Mouse (Mus musculus) hindbrain, postnatal 0 days (tissue): Measurements from ENCODE around the gene Lias. TPM values are rescaled to one million over a fixed set of nuclear protein-coding genes. Genes with fewer than 3 reads are reported as not detected.
A peak's percentile ranks its signal among the peaks of the same experiment; 100 is the strongest.

ENCODE experiments used
- ATAC-seq: fragments of 200-750 bp; cut with Nextera tagmentation; 2 replicates; pipeline ENCODE4 v1.8.0; 2017; ENCODE audit warnings: mild to moderate bottlenecking, moderate TSS enrichment, moderate library complexity
- DNase-seq: peaks from one replicate; pipeline ENCODE4 v3.0.0-alpha.2; 2015; ENCODE audit warnings: low spot score
- H3K27ac ChIP-seq: fragments of 300-500 bp; sonication (generic); 2 replicates; pipeline ENCODE4 v1.5.1; 2014; ENCODE audit warnings: mild to moderate bottlenecking
- H3K27me3 ChIP-seq: fragments of 300-500 bp; sonication (generic); 2 replicates; pipeline ENCODE4 v1.6.1; 2014; ENCODE audit warnings: low read length, mixed read lengths; ENCODE audit not compliant: insufficient read depth
- H3K36me3 ChIP-seq: fragments of 300-500 bp; sonication (generic); 2 replicates; pipeline ENCODE4 v1.6.1; 2014; ENCODE audit warnings: low read length, mixed read lengths; ENCODE audit not compliant: insufficient read depth
- H3K4me1 ChIP-seq: fragments of 300-500 bp; sonication (generic); 2 replicates; pipeline ENCODE4 v1.6.1; 2014; ENCODE audit warnings: antibody characterized with exemption, low read length, mixed read lengths; ENCODE audit not compliant: insufficient read depth
- H3K4me2 ChIP-seq: fragments of 300-500 bp; sonication (generic); 2 replicates; pipeline ENCODE4 v1.6.1; 2014; ENCODE audit warnings: low read depth, mild to moderate bottlenecking, low read length, moderate library complexity, mixed read lengths
- H3K4me3 ChIP-seq: fragments of 300-500 bp; sonication (generic); 2 replicates; pipeline ENCODE4 v1.5.1; 2014; ENCODE audit warnings: low read length
- H3K9ac ChIP-seq: fragments of 300-500 bp; sonication (generic); replicated peaks from 2 replicates; pipeline ENCODE4 v1.6.1; 2014; ENCODE audit warnings: mild to moderate bottlenecking, low read length, moderate library complexity, mixed read lengths
- H3K9me3 ChIP-seq: fragments of 300-500 bp; sonication (generic); 2 replicates; pipeline ENCODE4 v1.6.1; 2016; ENCODE audit warnings: low read length, mixed read lengths
- CTCF ChIP-seq: IDR thresholded peaks from 2 replicates; pipeline ENCODE4 v1.5.1; 2016; ENCODE audit warnings: antibody characterized with exemption, control low read depth, low read depth
- WGBS: fragments of 180-500 bp; shearing (Covaris S2); extraction: QIAGEN DNeasy Blood & Tissue Kit; methylation state at CpG from one replicate; pipeline ENCODE4 v1.1.7; 2014; 5-methylcytosine and 5-hydroxymethylcytosine counted together
- polyA plus RNA-seq: library from polyadenylated mRNA; unstranded; fragments of >200 nt; fragmentation: Nextera tagmentation; extraction: Ambion mirVana; gene quantifications from 2 replicates; pipeline ENCODE4 v1.2.1, GENCODE M21; 2015
- total RNA-seq: library from RNA; depleted of rRNA; stranded (reverse); fragments of >200 nt; gene quantifications from 2 replicates; pipeline ENCODE4 v1.2.3, GENCODE M21; 2014

Gene Lias
- total and polyA plus RNA-seq, 2 experiments from 2014 or later, result 19.4 to 66.8 TPM

DNA sequence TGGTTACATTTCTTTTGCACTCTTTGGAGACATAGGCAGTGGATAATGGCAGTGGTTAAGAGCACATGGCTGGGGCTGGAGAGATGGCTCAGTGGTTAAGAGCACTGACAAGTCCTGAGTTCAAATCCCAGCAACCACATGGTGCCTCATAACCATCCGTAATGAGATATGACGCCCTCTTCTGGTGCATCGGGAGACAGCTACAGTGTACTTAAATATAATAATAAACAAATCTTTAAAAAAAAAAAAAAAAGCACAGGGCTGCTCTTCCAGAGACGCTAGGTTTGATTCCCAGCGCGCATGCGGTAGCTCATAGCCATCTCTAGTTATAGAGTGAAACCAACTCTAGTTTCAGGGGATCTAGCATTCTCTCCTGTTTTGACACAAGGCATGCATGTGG, 3.1 kb downstream of the Lias start:
- Histone ChIP-seq H3K27ac (no peak overlapping the region), H3K27me3 (no peaks in the 10 kb centered on the region), H3K9me3 (no peaks in the 10 kb centered on the region), H3K36me3 (peaks cover 8% of the 10 kb centered on the region; the same call in 1 of the 2 replicates), H3K4me2 (no peak overlapping the region), H3K4me1 (peaks cover 4% of the 10 kb centered on the region; the same call in 1 of the 2 replicates), H3K4me3 (no peak overlapping the region), H3K9ac (no peak overlapping the region)
- no peak for TF ChIP-seq CTCF
- DNase-seq, result no peak
- WGBS, result 94% methylated on average over 7 of the region's 7 CpGs
- ATAC-seq, result no peak

GRCm38 (mm10) chr5:65401251-65401994, 10.1 kb downstream of the Lias start:
- DNase-seq (peak; percentile 84), ATAC-seq (peak; percentile 75)
- Histone ChIP-seq H3K4me3 (no peak overlapping the region), H3K27ac (peak overlapping the region; percentile 23; the same call in 1 of the 2 replicates), H3K36me3 (peaks cover 39% of the 10 kb centered on the region), H3K4me2 (no peak overlapping the region), H3K9me3 (no peaks in the 10 kb centered on the region), H3K4me1 (no peaks in the 10 kb centered on the region), H3K27me3 (no peaks in the 10 kb centered on the region), H3K9ac (no peak overlapping the region)
- WGBS, result 31% methylated on average over 2 of the region's 2 CpGs
- peak; percentile 95 for TF ChIP-seq CTCF

DNA sequence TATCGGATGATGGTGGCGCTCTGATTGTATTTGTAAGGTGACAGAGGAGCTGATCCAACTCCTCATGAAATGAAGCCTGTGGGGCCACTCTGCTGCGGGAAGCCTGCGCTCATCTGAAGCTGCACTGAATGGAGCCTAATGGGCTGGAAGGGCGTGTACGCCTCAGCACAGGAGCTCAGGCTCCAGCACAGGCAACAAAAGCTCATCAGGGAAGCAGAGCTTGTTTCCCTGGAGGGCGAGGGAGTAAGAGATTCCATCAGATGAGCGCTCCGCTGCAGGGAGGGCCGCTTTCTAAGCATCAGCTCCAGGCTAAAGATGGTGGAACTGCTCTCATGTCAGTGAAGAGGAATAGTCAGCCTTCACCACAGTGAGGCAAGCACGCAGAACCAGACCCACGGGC, 16.7 kb downstream of the Lias start:
- DNase-seq (peak; percentile 24), ATAC-seq (peak; percentile 52)
- peak overlapping the region; percentile 22; the same call in 1 of the 2 replicates for H3K27ac ChIP-seq

DNA sequence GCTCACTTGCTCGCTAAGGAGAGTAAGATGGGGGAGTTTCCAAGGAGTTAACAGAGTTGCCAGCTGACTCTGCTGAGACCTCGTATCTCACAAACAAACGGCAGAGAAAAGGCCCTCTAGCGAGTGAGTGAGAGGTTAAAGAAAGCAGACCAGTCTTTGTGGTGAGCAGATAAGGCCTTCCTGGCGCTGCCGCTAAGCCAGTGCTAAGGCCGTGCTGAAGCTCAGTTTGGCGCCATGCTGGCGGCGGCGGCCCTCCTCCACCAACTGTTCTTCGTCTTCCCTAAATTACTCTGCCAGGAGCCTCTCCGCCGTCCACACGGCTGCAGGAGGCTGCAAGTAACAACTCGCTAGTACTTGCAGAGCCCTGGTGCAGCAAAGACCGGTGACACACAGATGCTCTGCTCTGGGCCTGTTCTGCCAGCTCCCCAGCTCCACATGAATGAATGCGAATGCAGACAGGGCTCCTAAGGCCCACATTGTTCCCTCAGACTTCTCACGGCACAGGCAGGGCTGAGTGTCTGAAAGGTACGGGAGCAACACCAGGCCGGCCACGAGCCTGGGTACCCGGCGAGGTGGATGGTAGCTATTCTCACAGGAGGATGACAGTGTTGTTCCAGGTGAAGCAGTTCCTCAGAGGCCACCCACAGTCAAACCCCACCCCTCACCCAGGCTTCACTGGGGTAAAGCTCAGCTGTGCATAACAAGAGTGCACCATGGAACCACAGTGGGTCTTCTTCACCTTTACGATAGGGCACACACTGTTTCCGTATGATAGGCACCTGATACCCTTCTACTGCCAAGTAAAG, 24.6 kb downstream of the Lias start:
- Histone ChIP-seq H3K4me3 (no peak overlapping the region), H3K27me3 (no peaks in the 10 kb centered on the region), H3K9ac (0 out of 2 replicates have a peak overlapping the region, but pooled peaks have one; percentile 21), H3K4me1 (no peaks in the 10 kb centered on the region), H3K36me3 (peaks cover 32% of the 10 kb centered on the region), H3K4me2 (no peak overlapping the region), H3K27ac (peak overlapping the region; percentile 66), H3K9me3 (no peaks in the 10 kb centered on the region)
- 25% methylated on average over 26 of the region's 26 CpGs for WGBS
- no peak for TF ChIP-seq CTCF
- DNase-seq (peak; percentile 56), ATAC-seq (peak; percentile 38; the same call in 1 of the 2 replicates)

More for the DNA sequence above, 16.7 kb downstream of the Lias start:
- no peak overlapping the region for H3K4me2 ChIP-seq
- WGBS, result 29% methylated on average over 12 of the region's 12 CpGs
- H3K4me3 ChIP-seq, result no peak overlapping the region
- H3K9me3 ChIP-seq, result no peaks in the 10 kb centered on the region
- H3K27me3 ChIP-seq, result no peaks in the 10 kb centered on the region
- H3K4me1 ChIP-seq, result no peaks in the 10 kb centered on the region
- no peak for TF ChIP-seq CTCF
- no peak overlapping the region for H3K9ac ChIP-seq
- peaks cover 34% of the 10 kb centered on the region for H3K36me3 ChIP-seq

GRCm38 (mm10) chr5:65419136-65419535, 27.8 kb downstream of the Lias start:
- Histone ChIP-seq H3K9me3 (no peaks in the 10 kb centered on the region), H3K4me3 (no peak overlapping the region), H3K4me2 (no peak overlapping the region), H3K4me1 (no peaks in the 10 kb centered on the region), H3K27ac (no peak overlapping the region), H3K27me3 (no peaks in the 10 kb centered on the region), H3K36me3 (peaks cover 39% of the 10 kb centered on the region), H3K9ac (no peak overlapping the region)
- ATAC-seq (no peak), DNase-seq (no peak)
- TF ChIP-seq CTCF, result no peak
- 69% methylated on average over 10 of the region's 10 CpGs for WGBS

- ATAC-seq (no peak), DNase-seq (no peak)
- TF ChIP-seq CTCF, result no peak
- 88% methylated on average over 6 of the region's 6 CpGs for WGBS
- no peaks in the 10 kb centered on the region for H3K27me3 ChIP-seq
- no peak overlapping the region for H3K27ac ChIP-seq
- H3K4me3 ChIP-seq, result no peak overlapping the region
- H3K9ac ChIP-seq, result no peak overlapping the region
- H3K4me2 ChIP-seq, result no peak overlapping the region
- H3K4me1 ChIP-seq, result no peaks in the 10 kb centered on the region
- no peaks in the 10 kb centered on the region for H3K9me3 ChIP-seq
- H3K36me3 ChIP-seq, result peaks cover 48% of the 10 kb centered on the region
Measured at GRCm38 (mm10) chr5:65420822-65421221, 29.5 kb downstream of the Lias start.
